Mouse (Mus musculus): Measurements from ENCODE around the gene Tacc2. TPM values are rescaled to one million over a fixed set of nuclear protein-coding genes. Genes with fewer than 3 reads are reported as not detected.

The Tacc2 gene
- polyA plus RNA-seq, 1 experiment, result not detected

GRCm38 (mm10) chr7:130692943-130693799, 115.9 kb downstream of the Tacc2 start:
- 4% methylated on average over 19 of the region's 19 CpGs for WGBS
- TF ChIP-seq CTCF (IDR thresholded peaks at IDR 0.05; ENCODE audit: insufficient read depth, low read depth, low read length) (no peak), POLR2A (IDR thresholded peaks at IDR 0.05; ENCODE audit: insufficient read depth, low read depth, low read length) (no peak)

GRCm38 (mm10) chr7:130693800-130694193, 116.6 kb downstream of the Tacc2 start:
- H3K4me3 ChIP-seq (ENCODE audit: insufficient read depth, low read depth, low read length), result peak overlapping the region; percentile 72
- peaks cover 28% of the 10 kb centered on the region for H3K4me1 ChIP-seq (ENCODE audit: control insufficient read depth, insufficient read depth, low read length)
- TF ChIP-seq POLR2A (IDR thresholded peaks at IDR 0.05; ENCODE audit: insufficient read depth, low read depth, low read length) (no peak), CTCF (IDR thresholded peaks at IDR 0.05; ENCODE audit: insufficient read depth, low read depth, low read length) (0 out of 2 replicates have a peak, but pooled peaks have one; percentile 16)
- 17% methylated on average over 11 of the region's 11 CpGs for WGBS
- H3K27ac ChIP-seq (ENCODE audit: insufficient read depth, low read depth, low read length), result peak overlapping the region; percentile 83

More at GRCm38 (mm10) chr7:130692943-130693799, 115.9 kb downstream of the Tacc2 start:
- H3K4me1 ChIP-seq (ENCODE audit: control insufficient read depth, insufficient read depth, low read length), result peaks cover 28% of the 10 kb centered on the region
- peak overlapping the region; percentile 83 for H3K27ac ChIP-seq (ENCODE audit: insufficient read depth, low read depth, low read length)
- peak overlapping the region; percentile 72 for H3K4me3 ChIP-seq (ENCODE audit: insufficient read depth, low read depth, low read length)

GRCm38 (mm10) chr7:130695669-130696338, 118.6 kb downstream of the Tacc2 start:
- Histone ChIP-seq H3K4me3 (ENCODE audit: insufficient read depth, low read depth, low read length) (no peak overlapping the region; the same call in 1 of the 2 replicates), H3K4me1 (ENCODE audit: control insufficient read depth, insufficient read depth, low read length) (peaks cover 31% of the 10 kb centered on the region), H3K27ac (ENCODE audit: insufficient read depth, low read depth, low read length) (no peak overlapping the region)
- WGBS, result 49% methylated on average over 13 of the region's 13 CpGs
- TF ChIP-seq CTCF (IDR thresholded peaks at IDR 0.05; ENCODE audit: insufficient read depth, low read depth, low read length) (no peak), POLR2A (IDR thresholded peaks at IDR 0.05; ENCODE audit: insufficient read depth, low read depth, low read length) (no peak)

DNA sequence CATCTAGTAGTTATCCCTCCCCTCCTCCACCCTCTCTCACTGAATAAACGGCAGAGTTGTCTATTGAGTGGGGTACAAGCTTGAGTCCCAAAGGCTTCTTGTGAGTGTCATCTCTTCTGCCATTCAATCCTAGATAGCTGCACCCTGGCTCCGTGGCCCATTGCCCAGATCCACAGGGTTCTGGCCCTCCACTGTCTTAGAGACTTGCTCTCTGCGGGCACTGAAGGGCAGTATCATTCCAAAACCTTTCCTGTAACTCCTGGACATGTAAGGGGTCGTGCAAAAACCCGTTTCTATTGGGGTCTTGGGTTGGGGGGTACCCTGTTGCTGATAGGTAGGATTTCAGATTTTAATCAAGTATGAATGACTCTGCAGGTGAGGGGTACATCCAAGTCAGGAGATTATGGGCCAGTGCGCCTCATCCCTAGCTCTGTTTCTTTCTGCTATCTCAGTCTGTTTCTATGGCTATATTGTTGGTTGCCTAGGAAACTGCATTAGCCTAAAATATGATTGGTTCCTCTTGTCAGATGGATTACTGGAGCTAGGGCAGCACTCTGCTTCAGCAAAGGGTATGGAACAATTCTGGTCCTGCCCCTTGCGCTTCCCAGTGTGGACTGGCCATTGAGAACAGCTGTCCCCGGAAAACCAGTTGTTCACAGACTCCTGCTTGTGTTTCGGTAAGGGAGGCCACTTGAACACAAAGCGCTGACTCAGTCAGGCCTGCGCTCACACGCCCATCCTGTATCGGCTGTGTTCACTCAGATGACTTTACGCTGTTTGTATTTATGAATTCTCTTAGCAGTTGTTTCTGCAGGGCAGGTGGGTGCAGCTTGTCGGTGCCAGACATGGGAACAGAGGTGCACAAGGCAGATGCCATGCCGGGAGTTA, 119.4 kb downstream of the Tacc2 start:
- TF ChIP-seq CTCF (IDR thresholded peaks at IDR 0.05; ENCODE audit: insufficient read depth, low read depth, low read length) (no peak), POLR2A (IDR thresholded peaks at IDR 0.05; ENCODE audit: insufficient read depth, low read depth, low read length) (no peak)
- H3K4me3 ChIP-seq (ENCODE audit: insufficient read depth, low read depth, low read length), result peak overlapping the region; percentile 9; the same call in 1 of the 2 replicates
- H3K4me1 ChIP-seq (ENCODE audit: control insufficient read depth, insufficient read depth, low read length), result peaks cover 31% of the 10 kb centered on the region
- WGBS, result 45% methylated on average over 16 of the region's 16 CpGs
- H3K27ac ChIP-seq (ENCODE audit: insufficient read depth, low read depth, low read length), result no peak overlapping the region

GRCm38 (mm10) chr7:130698480-130698879, 121.2 kb downstream of the Tacc2 start:
- Histone ChIP-seq H3K4me3 (ENCODE audit: insufficient read depth, low read depth, low read length) (no peak overlapping the region), H3K27ac (ENCODE audit: insufficient read depth, low read depth, low read length) (no peak overlapping the region), H3K4me1 (ENCODE audit: control insufficient read depth, insufficient read depth, low read length) (peaks cover 31% of the 10 kb centered on the region)
- TF ChIP-seq CTCF (IDR thresholded peaks at IDR 0.05; ENCODE audit: insufficient read depth, low read depth, low read length) (no peak), POLR2A (IDR thresholded peaks at IDR 0.05; ENCODE audit: insufficient read depth, low read depth, low read length) (no peak)

DNA sequence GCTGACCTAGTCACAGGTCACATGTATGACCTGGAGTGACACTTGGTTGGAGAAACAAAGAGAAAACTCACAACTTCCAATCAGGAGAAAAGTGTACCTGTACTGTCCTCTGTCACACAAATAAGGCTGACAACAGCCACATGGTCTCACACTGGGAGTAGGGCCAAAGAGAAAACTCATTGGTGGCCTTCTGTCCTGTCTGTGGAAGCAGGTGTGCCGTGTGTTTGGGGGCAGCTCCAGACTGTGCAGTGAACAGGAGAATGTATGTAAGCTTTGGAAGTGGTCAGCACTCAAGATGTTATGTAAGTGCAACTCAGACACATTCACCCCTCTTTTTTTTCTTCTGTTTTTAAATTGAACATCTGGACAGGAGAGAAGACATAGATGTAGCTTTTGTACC, 124.1 kb downstream of the Tacc2 start:
- TF ChIP-seq CTCF (IDR thresholded peaks at IDR 0.05; ENCODE audit: insufficient read depth, low read depth, low read length) (no peak), POLR2A (IDR thresholded peaks at IDR 0.05; ENCODE audit: insufficient read depth, low read depth, low read length) (no peak)
- H3K4me3 ChIP-seq (ENCODE audit: insufficient read depth, low read depth, low read length), result no peak overlapping the region
- WGBS, result 74% methylated on average over 1 of the region's 1 CpGs
- H3K27ac ChIP-seq (ENCODE audit: insufficient read depth, low read depth, low read length), result no peak overlapping the region
- H3K4me1 ChIP-seq (ENCODE audit: control insufficient read depth, insufficient read depth, low read length), result peaks cover 27% of the 10 kb centered on the region

GRCm38 (mm10) chr7:130705230-130705629, 128.0 kb downstream of the Tacc2 start:
- TF ChIP-seq CTCF (IDR thresholded peaks at IDR 0.05; ENCODE audit: insufficient read depth, low read depth, low read length), result no peak
- no peak for TF ChIP-seq POLR2A (IDR thresholded peaks at IDR 0.05; ENCODE audit: insufficient read depth, low read depth, low read length)
- no peak overlapping the region for H3K27ac ChIP-seq (ENCODE audit: insufficient read depth, low read depth, low read length)
- 80% methylated on average over 2 of the region's 2 CpGs for whole genome bisulfite sequencing
- no peak overlapping the region for H3K4me3 ChIP-seq (ENCODE audit: insufficient read depth, low read depth, low read length)
- peaks cover 24% of the 10 kb centered on the region for H3K4me1 ChIP-seq (ENCODE audit: control insufficient read depth, insufficient read depth, low read length)

DNA sequence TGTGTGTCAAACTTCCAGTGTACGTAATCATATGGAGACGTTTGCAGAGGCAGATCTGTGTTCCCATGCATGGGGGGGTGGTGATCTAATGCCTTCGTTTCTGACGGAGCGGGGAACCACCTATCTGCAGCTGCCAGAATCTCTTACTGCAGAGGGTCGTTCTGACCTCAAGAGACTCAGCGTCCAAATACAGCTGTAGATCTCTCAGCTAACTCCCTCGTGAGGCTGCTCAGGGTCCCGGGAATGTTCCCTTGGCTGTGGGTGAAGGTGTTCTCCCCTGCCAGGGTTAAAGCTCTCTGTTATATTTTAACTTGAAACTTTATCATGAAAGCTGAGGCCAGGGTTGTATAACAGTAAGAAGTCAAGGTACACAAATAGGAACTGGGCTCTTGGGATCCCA, 131.7 kb downstream of the Tacc2 start:
- H3K4me1 ChIP-seq (ENCODE audit: control insufficient read depth, insufficient read depth, low read length), result peaks cover 27% of the 10 kb centered on the region
- no peak overlapping the region for H3K27ac ChIP-seq (ENCODE audit: insufficient read depth, low read depth, low read length)
- WGBS, result 45% methylated on average over 9 of the region's 9 CpGs
- H3K4me3 ChIP-seq (ENCODE audit: insufficient read depth, low read depth, low read length), result no peak overlapping the region
- TF ChIP-seq POLR2A (IDR thresholded peaks at IDR 0.05; ENCODE audit: insufficient read depth, low read depth, low read length) (no peak), CTCF (IDR thresholded peaks at IDR 0.05; ENCODE audit: insufficient read depth, low read depth, low read length) (no peak)
